Mouse (Mus musculus) thymus, adult 2 months (tissue): ENCODE data around the gene Dtx3.

Experiments used
- CTCF ChIP-seq: fragments of 200-500 bp; IDR thresholded peaks from 2 replicates; pipeline ENCODE4 v1.5.1; 2012; ENCODE audit warnings: mild to moderate bottlenecking, control low read depth, low read length, moderate library complexity, borderline replicate concordance; ENCODE audit not compliant: control insufficient read depth, poor library complexity, insufficient read depth; ENCODE audit errors: extremely low read depth
- POLR2A ChIP-seq: fragments of 200-500 bp; IDR thresholded peaks from 2 replicates; pipeline ENCODE4 v1.6.1; 2012; ENCODE audit warnings: mild to moderate bottlenecking, low read length, control low read depth, moderate library complexity; ENCODE audit not compliant: control insufficient read depth, poor library complexity, insufficient read depth; ENCODE audit errors: extremely low read depth

- TF ChIP-seq CTCF (no peak), POLR2A (no peak)
These were observed 5.7 kb downstream of the Dtx3 start, which contains the start of gene Arhgef25 for GRCm38 (mm10) chr10:127189651-127190381.
